Mouse (Mus musculus) C2C12 (cell line): ENCODE results near the gene Prox2.

ENCODE experiments used
- CEBPB ChIP-seq: IDR thresholded peaks from one replicate; pipeline ENCODE4 v1.6.1; 2011; ENCODE audit warnings: low read depth, mild to moderate bottlenecking, control low read depth, moderate library complexity
- CTCF ChIP-seq: IDR thresholded peaks from one replicate; pipeline ENCODE4 v1.5.1; 2011; ENCODE audit not compliant: control insufficient read depth, insufficient read depth, insufficient read length
- MYOD1 ChIP-seq: IDR thresholded peaks from one replicate; pipeline ENCODE4 v1.6.1; 2011; ENCODE audit warnings: low read depth; ENCODE audit not compliant: control insufficient read depth, insufficient read length
- USF1 ChIP-seq: IDR thresholded peaks from one replicate; pipeline ENCODE4 v1.6.1; 2011; ENCODE audit warnings: low read depth, mild to moderate bottlenecking, control low read depth, moderate library complexity

- TF ChIP-seq CTCF: no peak
- TF ChIP-seq MYOD1: no peak
- TF ChIP-seq CEBPB: no peak
- TF ChIP-seq USF1: no peak
These were observed 22.7 kb downstream of the Prox2 start for GRCm38 (mm10) chr12:85087845-85088244.
